Mouse (Mus musculus): ENCODE results near the gene Ptpdc1.

The Ptpdc1 gene

GRCm38 (mm10) chr13:48548296-48548695, 77.2 kb downstream of the Ptpdc1 start:
- DNase-seq (ENCODE audit: low read depth, low spot score): no peak

- no peak for DNase-seq (ENCODE audit: low read depth, low spot score)
These were observed 77.8 kb downstream of the Ptpdc1 start for GRCm38 (mm10) chr13:48547623-48548022.

DNA sequence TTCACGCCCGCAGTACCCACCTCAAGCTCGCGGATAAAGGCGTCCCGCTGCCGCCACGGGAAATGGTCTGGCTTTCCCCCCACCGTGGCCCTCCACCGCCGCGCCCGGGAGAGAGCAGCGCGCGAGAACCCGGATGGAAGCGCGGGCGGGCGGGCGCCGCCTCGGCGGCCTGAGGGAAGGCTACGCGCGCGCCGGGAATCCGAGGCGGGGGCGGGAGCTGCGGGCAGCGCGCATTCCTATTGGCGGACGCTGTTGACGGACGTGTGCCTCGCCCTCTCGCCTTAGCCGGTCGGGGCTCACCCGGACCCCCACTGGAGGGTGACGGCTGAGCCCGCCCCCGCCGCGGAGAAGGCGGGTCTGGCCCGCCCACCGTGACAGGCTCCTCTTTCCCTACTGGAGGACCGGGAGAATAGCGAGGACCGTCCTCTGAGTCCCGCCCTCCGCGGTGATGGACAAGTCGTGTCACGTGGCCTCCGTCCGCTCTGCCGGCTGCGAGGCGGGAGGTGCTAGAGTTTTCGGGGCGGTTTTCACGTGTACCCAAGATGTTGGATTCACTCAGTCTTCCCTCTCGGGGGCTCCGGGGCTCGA, 79.0 kb downstream of the Ptpdc1 start:
- DNase-seq (ENCODE audit: low read depth, low spot score): peak; percentile 97

DNA sequence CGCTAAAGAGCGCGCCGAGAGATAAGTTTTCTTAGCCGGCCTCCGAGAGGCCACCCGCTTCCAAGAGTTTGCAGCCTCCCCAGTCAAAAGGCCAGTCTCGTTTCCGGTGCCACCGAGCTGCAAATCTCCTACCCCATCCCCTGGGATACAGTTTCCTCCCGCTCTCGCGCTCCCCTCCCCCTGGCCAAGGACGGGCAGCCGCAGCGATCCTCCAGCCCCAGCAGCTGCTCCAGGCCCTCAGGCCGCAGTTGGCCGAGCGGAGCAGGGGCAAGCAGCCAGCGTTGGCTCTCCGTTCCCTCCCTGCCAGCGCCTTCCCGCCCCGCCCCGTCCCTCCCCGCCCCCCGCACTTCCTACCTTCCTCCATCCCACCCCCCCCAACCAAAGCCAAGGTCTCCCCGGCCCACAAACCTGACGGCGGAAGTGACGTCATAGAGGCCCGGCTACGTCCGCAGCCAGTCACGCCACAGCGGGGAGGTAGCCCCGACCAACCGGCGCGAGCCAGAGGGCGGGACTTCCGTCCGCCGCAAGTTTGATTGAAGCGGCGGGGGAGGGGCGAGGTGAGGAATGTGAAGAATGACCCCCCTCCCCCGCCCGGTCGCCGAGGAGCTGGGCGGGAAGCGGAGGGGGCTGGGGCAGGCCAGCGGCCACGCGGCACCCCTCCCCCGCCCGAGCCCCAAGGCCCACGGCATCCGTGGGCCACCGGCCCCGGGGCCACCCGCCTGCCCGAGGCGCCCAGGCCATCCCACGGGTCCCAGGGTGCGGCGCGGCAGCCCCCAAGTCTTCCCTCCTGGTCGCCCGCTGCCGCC, 79.8 kb downstream of the Ptpdc1 start:
- DNase-seq (ENCODE audit: low read depth, low spot score): peak; percentile 95

DNA sequence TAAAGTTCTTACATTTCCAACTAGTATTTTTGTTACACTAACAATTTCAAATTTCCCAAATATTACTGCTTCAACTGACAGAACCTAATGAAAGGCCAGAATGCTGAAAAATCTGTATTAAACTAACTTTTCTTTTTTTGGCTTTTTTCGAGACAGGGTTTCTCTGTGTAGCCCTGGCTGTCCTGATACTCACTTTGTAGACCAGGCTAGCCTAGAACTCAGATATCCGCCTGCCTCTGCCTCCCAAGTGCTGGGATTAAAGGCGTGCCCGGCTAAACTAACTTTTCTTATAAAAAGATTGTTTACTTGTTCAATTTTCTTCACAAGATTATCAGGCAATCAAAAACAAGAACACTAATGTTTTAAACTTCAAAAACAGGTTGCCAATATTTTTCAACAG, 80.6 kb downstream of the Ptpdc1 start:
- DNase-seq (ENCODE audit: low read depth, low spot score): no peak

DNA sequence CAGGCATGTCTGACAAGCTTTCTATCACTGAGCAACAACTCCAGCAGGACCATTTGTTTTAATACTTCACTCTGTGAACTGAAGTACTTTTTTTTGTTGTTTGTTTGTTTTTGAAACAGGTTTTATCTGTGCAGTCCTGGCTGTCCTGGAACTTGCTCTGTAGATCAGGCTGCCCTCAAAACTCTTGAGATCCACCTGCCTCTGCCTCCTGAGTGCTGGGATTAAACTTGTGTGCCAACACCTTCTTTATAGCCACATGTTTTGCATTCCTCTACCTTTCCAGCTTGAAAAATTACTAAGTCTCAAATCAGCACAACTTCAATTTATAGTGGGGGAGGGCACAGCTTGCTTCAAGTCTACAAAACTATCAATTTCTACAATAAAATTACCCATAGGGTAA, 81.1 kb downstream of the Ptpdc1 start:
- no peak for DNase-seq (ENCODE audit: low read depth, low spot score)

DNA sequence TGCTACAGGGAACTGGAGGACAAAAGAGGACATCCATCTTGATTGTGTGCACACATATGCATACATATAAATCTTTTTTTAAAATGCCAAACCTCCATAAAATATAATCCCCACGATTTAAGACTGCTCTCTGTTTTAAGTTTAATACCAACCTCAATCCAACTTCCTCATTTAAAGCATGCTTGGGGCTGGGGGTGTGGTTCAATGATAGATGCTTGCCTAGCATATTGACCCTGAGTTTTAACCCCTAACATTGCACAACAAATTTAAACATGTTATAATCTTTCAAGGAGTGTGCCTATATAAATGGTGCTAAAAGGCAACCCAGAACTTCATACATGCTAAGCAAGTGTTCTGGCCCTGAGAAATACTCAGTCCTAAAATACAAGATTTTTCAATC, 85.0 kb downstream of the Ptpdc1 start:
- no peak for DNase-seq (ENCODE audit: low read depth, low spot score)

GRCm38 (mm10) chr13:48533441-48533840, 92.0 kb downstream of the Ptpdc1 start:
- no peak for DNase-seq (ENCODE audit: low read depth, low spot score)

DNA sequence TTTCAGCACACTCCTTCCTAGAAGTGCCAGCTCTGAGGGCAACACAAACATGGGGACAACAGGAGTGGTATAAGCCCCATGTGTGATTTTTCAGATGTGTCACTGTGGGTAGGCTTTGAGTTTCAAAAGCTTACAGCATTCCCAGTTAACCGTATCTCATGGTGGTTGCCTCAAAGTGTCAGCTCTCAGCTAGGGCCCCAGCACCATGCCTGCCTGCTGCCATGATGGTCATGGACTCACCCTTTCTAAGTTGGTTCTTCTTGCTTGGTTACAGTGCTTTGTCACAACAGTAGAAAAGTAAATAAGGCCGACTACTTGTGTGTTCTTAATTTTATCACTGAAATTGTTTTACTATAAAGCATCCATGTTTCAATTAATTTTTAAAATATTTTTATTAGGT, 94.0 kb downstream of the Ptpdc1 start:
- DNase-seq (ENCODE audit: low read depth, low spot score): no peak

DNA sequence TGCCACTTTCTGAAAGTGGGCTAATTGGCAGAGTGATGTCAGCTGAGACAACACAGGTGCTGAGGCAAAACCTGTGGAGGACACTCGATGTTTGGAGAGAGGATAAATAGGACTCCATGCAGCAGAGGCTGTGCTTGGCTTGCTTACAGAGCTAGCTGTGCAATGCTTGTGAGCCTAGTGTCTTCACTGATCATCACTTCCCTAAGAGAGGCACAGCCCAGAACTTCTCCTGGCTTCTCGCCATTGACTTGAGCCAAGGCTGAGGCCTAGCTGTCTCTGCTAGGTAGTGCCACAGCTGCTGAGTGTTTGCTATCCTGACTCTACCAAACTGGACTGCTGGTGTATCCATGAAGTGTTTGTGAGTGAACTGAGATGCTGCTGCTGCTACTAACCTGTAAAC, 94.8 kb downstream of the Ptpdc1 start:
- no peak for DNase-seq (ENCODE audit: low read depth, low spot score)

DNA sequence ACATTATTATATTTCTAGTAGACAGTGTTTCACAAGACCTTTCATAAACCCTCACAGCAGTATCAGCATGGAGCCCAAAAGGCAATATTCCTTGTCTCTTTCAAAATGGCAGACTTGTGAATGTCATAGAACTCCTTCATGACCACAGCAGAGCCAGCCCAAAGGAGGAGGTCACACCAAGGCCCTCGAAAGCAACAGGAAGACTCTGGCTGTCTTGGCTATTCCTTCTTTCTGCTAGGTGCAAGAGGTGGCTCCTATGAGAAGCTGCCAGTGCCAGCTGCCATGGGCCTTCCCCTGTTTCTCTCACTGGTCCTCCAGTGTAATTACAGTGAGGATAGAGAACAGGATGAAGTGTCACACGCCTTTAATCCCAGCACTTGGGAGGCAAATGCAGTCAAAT, 96.4 kb downstream of the Ptpdc1 start:
- DNase-seq (ENCODE audit: low read depth, low spot score): no peak

GRCm38 (mm10) chr13:48528123-48528871, 97.2 kb downstream of the Ptpdc1 start:
- DNase-seq (ENCODE audit: low read depth, low spot score): peak; percentile 71
